Mouse (Mus musculus) neural tube, postnatal 0 days (tissue): ENCODE results near the gene Olfr49. TPM values are rescaled to one million over a fixed set of nuclear protein-coding genes. Genes with fewer than 3 reads are reported as not detected.

Experiments used
- polyA plus RNA-seq: library from polyadenylated mRNA; unstranded; fragments of >200 nt; fragmentation: Nextera tagmentation; extraction: Ambion mirVana; gene quantifications from 2 replicates; pipeline ENCODE4 v1.2.1, GENCODE M21; 2015

Olfr49 gene
- not detected in 2 replicates for polyA plus RNA-seq

GRCm38 (mm10) chr14:54284839-54285238, at the start of gene Olfr49:
Olfr49 (minus strand) TSS chr14:54284939.

GRCm38 (mm10) chr14:54253741-54254291, 30.9 kb downstream of the Olfr49 start, which contains the start of the genes Dad1 and Abhd4:
Dad1 (minus strand) TSS chr14:54254104.
Abhd4 (plus strand) TSS chr14:54254188.

Other genes with a start within 250 kb of the Olfr49 start
- gene Dad1, start 30.8 kb downstream of the Olfr49 start, polyA plus RNA-seq: 475 and 489 TPM in 2 replicates
- 85.2 and 91.3 TPM in 2 replicates for gene Abhd4, start 30.8 kb downstream of the Olfr49 start, polyA plus RNA-seq
- gene Oxa1l, start 75.9 kb upstream of the Olfr49 start, polyA plus RNA-seq: 75.3 and 75.9 TPM in 2 replicates
- 4.7 and 5.0 TPM in 2 replicates for gene Slc7a7, start 132.8 kb upstream of the Olfr49 start, polyA plus RNA-seq
- gene Mrpl52, start 142.0 kb upstream of the Olfr49 start, polyA plus RNA-seq: 297 and 329 TPM in 2 replicates
- 56.7 and 58.8 TPM in 2 replicates for gene Mmp14, start 146.7 kb upstream of the Olfr49 start, polyA plus RNA-seq
- gene Lrp10, start 179.2 kb upstream of the Olfr49 start, polyA plus RNA-seq: 40.6 and 41.8 TPM in 2 replicates
- 23.2 and 23.7 TPM in 2 replicates for gene Rem2, start 191.2 kb upstream of the Olfr49 start, polyA plus RNA-seq
- 72.7 and 80.7 TPM in 2 replicates for gene Prmt5, start 232.6 kb upstream of the Olfr49 start, polyA plus RNA-seq